Comparison of ENCODE assay signal across 8 mouse cellular contexts in genomic region chr1:171294298-171295062, GRCm38 (mm10). TPM values are rescaled to one million over a fixed set of nuclear protein-coding genes. Genes with fewer than 3 reads are reported as not detected.
DNase-seq lines count a peak whose midpoint lies in the region; ATAC-seq and TF ChIP-seq lines count a peak whose summit lies in the region.

Gene Ufc1 (minus strand): TSS chr1:171295024.

- no peaks in the 10 kb centered on the region for H3K9me3 ChIP-seq in hindbrain, embryonic 16.5 days (ENCODE audit: control insufficient read depth, low read length)

- peak within 1 kb of the TSS; percentile 91 for H3K9ac ChIP-seq in hindbrain, embryonic 16.5 days (ENCODE audit: low read depth, low read length)

- under 1% methylated on average over 42 of the region's 42 CpGs for WGBS in hindbrain, embryonic 16.5 days

- TF ChIP-seq CTCF in gastrocnemius, adult 2 months (IDR thresholded peaks at IDR 0.05) = peak; percentile 40; the same call in 1 of the 2 replicates

- peak within 1 kb of the TSS; percentile 100 for H3K27ac ChIP-seq in gastrocnemius, adult 2 months
- H3K27ac ChIP-seq in hindbrain, embryonic 16.5 days (ENCODE audit: low read depth, low read length) = peak within 1 kb of the TSS; percentile 96

- peak; percentile 89 for ATAC-seq in hindbrain, embryonic 16.5 days

- intact Hi-C loops in gastrocnemius, adult 2 months (cut with DNase I) = loop anchor here (2.0 kb wide), 1 partner anchor 34 kb away; the partner anchor contains the start of gene Dedd

- peaks cover 4% of the 10 kb centered on the region for H3K27me3 ChIP-seq in hindbrain, embryonic 16.5 days (replicated peaks; ENCODE audit: control insufficient read depth, insufficient read depth, low read length)

- peak within 1 kb of the TSS; percentile 94 for H3K4me3 ChIP-seq in gastrocnemius, adult 2 months
- peak within 1 kb of the TSS; percentile 78 for H3K4me3 ChIP-seq in hindbrain, embryonic 16.5 days (ENCODE audit: low read length)

- H3K36me3 ChIP-seq in hindbrain, embryonic 16.5 days (ENCODE audit: control insufficient read depth, insufficient read depth, low read length) = peaks cover 4% of the 10 kb centered on the region; the same call in 1 of the 2 replicates

- peak; percentile 61 for DNase-seq in WW6 (ENCODE audit: low read depth, low spot score)
- DNase-seq in cerebellum, postnatal 4 days (ENCODE audit: low spot score in 2 of 2) = peak; percentile 53 to 79
- DNase-seq in gastrocnemius, adult 2 months = peak; percentile 87
- peak; percentile 83 for DNase-seq in left cerebral cortex, adult 11 months (ENCODE audit: low spot score)
- DNase-seq in lung, postnatal 36 days = peak; percentile 93
- peak; percentile 88 for DNase-seq in retina, embryonic 14.5 days (ENCODE audit: low spot score)
- DNase-seq in thymus, postnatal 36 days = peak; percentile 80

- H3K4me1 ChIP-seq in hindbrain, embryonic 16.5 days (ENCODE audit: control insufficient read depth, insufficient read depth, low read depth, low read length) = peaks cover 9% of the 10 kb centered on the region

- peak within 1 kb of the TSS; percentile 77 for H3K4me2 ChIP-seq in hindbrain, embryonic 16.5 days (ENCODE audit: low read length)

RNA-seq across cellular contexts. Expression of gene Ufc1, which starts in this region (rescaled TPM):
- total RNA-seq in gastrocnemius, adult 2 months (2021) = 10 to 100 TPM; 84.3 to 93.2 TPM
- polyA plus RNA-seq in hindbrain, embryonic 16.5 days (2015; fragmentation: Nextera tagmentation; extraction: Ambion mirVana) = 115 and 126 TPM in 2 replicates

Comparison
In these comparisons a context has a peak if more than half of its experiments do, and no peak if none do; other contexts are left out.
1. Peak in every context shown above with its lines: DNase-seq, ATAC-seq, H3K4me3 ChIP-seq and H3K27ac ChIP-seq.